Mouse (Mus musculus) spleen, adult 2 months (tissue): ENCODE measurements around the gene Rbm38. TPM values are rescaled to one million over a fixed set of nuclear protein-coding genes. Genes with fewer than 3 reads are reported as not detected.

Experiments used
- DNase-seq, 2 experiments: peaks; one replicate each; pipeline versions ENCODE4 v3.0.0 to v3.0.0-alpha.2; 2012 to 2021; ENCODE audit warnings: low spot score in 2 of 2, low read depth in 1 of 2
- H3K27ac ChIP-seq: fragments of 200-500 bp; 2 replicates; pipeline ENCODE4 v1.5.1; 2012; ENCODE audit warnings: low read length, inconsistent platforms; ENCODE audit not compliant: insufficient read depth
- H3K27me3 ChIP-seq: fragments of 200-500 bp; 2 replicates; pipeline ENCODE4 v1.6.1; 2012; ENCODE audit warnings: mild to moderate bottlenecking, moderate library complexity, low read length, inconsistent platforms; ENCODE audit not compliant: control insufficient read depth, insufficient read depth
- H3K36me3 ChIP-seq: fragments of 200-500 bp; 2 replicates; pipeline ENCODE4 v1.6.1; 2012; ENCODE audit warnings: mild to moderate bottlenecking, low read length, inconsistent platforms; ENCODE audit not compliant: control insufficient read depth, insufficient read depth
- H3K4me1 ChIP-seq: fragments of 200-500 bp; 2 replicates; pipeline ENCODE4 v1.6.1; 2011; ENCODE audit warnings: inconsistent platforms; ENCODE audit not compliant: control insufficient read depth, insufficient read depth, insufficient read length
- H3K4me3 ChIP-seq: fragments of 200-500 bp; 2 replicates; pipeline ENCODE4 v1.5.1; 2011; ENCODE audit warnings: mild to moderate bottlenecking, inconsistent platforms; ENCODE audit not compliant: insufficient read depth, insufficient read length; ENCODE audit errors: extremely low read depth
- CTCF ChIP-seq: fragments of 200-500 bp; IDR thresholded peaks from 2 replicates; pipeline ENCODE4 v1.5.1; 2011; ENCODE audit warnings: mild to moderate bottlenecking, inconsistent platforms; ENCODE audit not compliant: insufficient read depth, insufficient read length, insufficient replicate concordance; ENCODE audit errors: extremely low read depth
- POLR2A ChIP-seq: fragments of 200-500 bp; IDR thresholded peaks from 2 replicates; pipeline ENCODE4 v1.6.1; 2011; ENCODE audit warnings: low read depth, low read length, inconsistent platforms
- WGBS: fragments of 180-500 bp; shearing (Covaris S2); methylation state at CpG from one replicate; pipeline ENCODE4 v1.1.7; 2018; 5-methylcytosine and 5-hydroxymethylcytosine counted together
- polyA plus RNA-seq: library from polyadenylated mRNA; depleted of rRNA; stranded (reverse); fragments of >200 nt; gene quantifications from 2 replicates; pipeline ENCODE4 v1.2.3, GENCODE M21; 2012

Rbm38 gene
- polyA plus RNA-seq, 1 experiment = 724 TPM

GRCm38 (mm10) chr2:173022056-173022681 is 1.9 kb downstream of the Rbm38 start:
- DNase-seq = peak in 1 of 2 experiments; percentile 60

GRCm38 (mm10) chr2:173022813-173023212 is 2.5 kb downstream of the Rbm38 start:
- Histone ChIP-seq H3K36me3 (peaks cover 34% of the 10 kb centered on the region), H3K4me3 (peak overlapping the region; percentile 85), H3K4me1 (peaks cover 60% of the 10 kb centered on the region), H3K27me3 (no peaks in the 10 kb centered on the region), H3K27ac (peak overlapping the region; percentile 93)
- TF ChIP-seq POLR2A = no peak
- no peak for TF ChIP-seq CTCF
- WGBS = 12% methylated on average over 10 of the region's 10 CpGs
- no peak for DNase-seq

More at GRCm38 (mm10) chr2:173022056-173022681, 1.9 kb downstream of the Rbm38 start:
- Histone ChIP-seq H3K4me1 (peaks cover 53% of the 10 kb centered on the region), H3K27me3 (no peaks in the 10 kb centered on the region), H3K27ac (peak overlapping the region; percentile 93), H3K36me3 (peaks cover 28% of the 10 kb centered on the region), H3K4me3 (peak overlapping the region; percentile 85)
- under 1% methylated on average over 51 of the region's 51 CpGs for WGBS
- TF ChIP-seq POLR2A = no peak
- TF ChIP-seq CTCF = no peak

GRCm38 (mm10) chr2:173023371-173023851 is 3.1 kb downstream of the Rbm38 start:
- peak overlapping the region; percentile 85 for H3K4me3 ChIP-seq
- H3K36me3 ChIP-seq = peaks cover 38% of the 10 kb centered on the region
- peak overlapping the region; percentile 93 for H3K27ac ChIP-seq
- peak in 1 of 2 experiments; percentile 46 for DNase-seq
- H3K4me1 ChIP-seq = peaks cover 61% of the 10 kb centered on the region
- no peaks in the 10 kb centered on the region for H3K27me3 ChIP-seq
- TF ChIP-seq POLR2A (no peak), CTCF (no peak)
- WGBS = 16% methylated on average over 7 of the region's 7 CpGs

- TF ChIP-seq POLR2A (no peak), CTCF (no peak)
- H3K4me3 ChIP-seq = peak overlapping the region; percentile 85
- WGBS = 20% methylated on average over 4 of the region's 4 CpGs
- peaks cover 62% of the 10 kb centered on the region for H3K4me1 ChIP-seq
- H3K27me3 ChIP-seq = no peaks in the 10 kb centered on the region
- DNase-seq = no peak
- peak overlapping the region; percentile 93 for H3K27ac ChIP-seq
- peaks cover 43% of the 10 kb centered on the region for H3K36me3 ChIP-seq
Measured at GRCm38 (mm10) chr2:173023966-173024365, 3.7 kb downstream of the Rbm38 start.

GRCm38 (mm10) chr2:173024392-173024791 is 4.1 kb downstream of the Rbm38 start:
- Histone ChIP-seq H3K4me3 (peak overlapping the region; percentile 85), H3K36me3 (peaks cover 47% of the 10 kb centered on the region), H3K4me1 (peaks cover 62% of the 10 kb centered on the region), H3K27me3 (no peaks in the 10 kb centered on the region), H3K27ac (peak overlapping the region; percentile 93)
- DNase-seq = no peak
- TF ChIP-seq POLR2A (no peak), CTCF (no peak)
- 46% methylated on average over 8 of the region's 8 CpGs for WGBS

GRCm38 (mm10) chr2:173024938-173025337 is 4.6 kb downstream of the Rbm38 start:
- WGBS = 37% methylated on average over 4 of the region's 4 CpGs
- Histone ChIP-seq H3K36me3 (peaks cover 52% of the 10 kb centered on the region), H3K4me1 (peaks cover 62% of the 10 kb centered on the region), H3K27me3 (no peaks in the 10 kb centered on the region), H3K27ac (peak overlapping the region; percentile 93), H3K4me3 (peak overlapping the region; percentile 38; the same call in 1 of the 2 replicates)
- DNase-seq = no peak
- TF ChIP-seq POLR2A (no peak), CTCF (no peak)

GRCm38 (mm10) chr2:173026286-173026685 is 6.0 kb downstream of the Rbm38 start:
- peak overlapping the region; percentile 38; the same call in 1 of the 2 replicates for H3K4me3 ChIP-seq
- no peaks in the 10 kb centered on the region for H3K27me3 ChIP-seq
- peaks cover 63% of the 10 kb centered on the region for H3K36me3 ChIP-seq
- TF ChIP-seq CTCF (no peak), POLR2A (no peak)
- H3K27ac ChIP-seq = peak overlapping the region; percentile 93
- H3K4me1 ChIP-seq = peaks cover 66% of the 10 kb centered on the region
- 11% methylated on average over 5 of the region's 5 CpGs for WGBS
- no peak for DNase-seq
